18 mouse cellular contexts compared by ENCODE assay signal in genomic region chr15:83071752-83072151, GRCm38 (mm10). TPM values are rescaled to one million over a fixed set of nuclear protein-coding genes. Genes with fewer than 3 reads are reported as not detected.
DNase-seq lines count a peak whose midpoint lies in the region; ATAC-seq and TF ChIP-seq lines count a peak whose summit lies in the region.
"Had no signal": no experiment of that assay in that cellular context is flagged by ENCODE, and none has a peak within 500 bp of the region (broad histone marks: within the 10 kb centered on the region; RNA-seq: fewer than 3 reads in every experiment).

No protein-coding gene starts in this region.

- H3K4me2 ChIP-seq in lung, embryonic 14.5 days = no peak overlapping the region
- H3K4me2 ChIP-seq: embryonic facial prominence, embryonic 12.5 days; heart, embryonic 12.5 days; liver, embryonic 12.5 days; midbrain, embryonic 13.5 days had no signal

- no peaks in the 10 kb centered on the region for H3K36me3 ChIP-seq in heart, adult 2 months (ENCODE audit: control insufficient read depth, insufficient read depth, low read length)
- H3K36me3 ChIP-seq in lung, embryonic 14.5 days (ENCODE audit: insufficient read depth) = no peaks in the 10 kb centered on the region
- no peaks in the 10 kb centered on the region for H3K36me3 ChIP-seq in E14TG2a.4 (ENCODE audit: insufficient read depth, low read length)
- H3K36me3 ChIP-seq in splenic B cell, adult 2 months (ENCODE audit: control insufficient read depth, insufficient read depth, low read length, poor library complexity, severe bottlenecking) = no peaks in the 10 kb centered on the region
- H3K36me3 ChIP-seq: embryonic facial prominence, embryonic 12.5 days; heart, embryonic 12.5 days; hindbrain, embryonic 10.5 days; liver, embryonic 12.5 days; midbrain, embryonic 13.5 days had no signal

- no peak for TF ChIP-seq EP300 in heart, adult 2 months (IDR thresholded peaks at IDR 0.05; ENCODE audit: insufficient read depth, low read depth, low read length)

- no peak overlapping the region for H3K4me3 ChIP-seq in heart, adult 2 months
- no peak overlapping the region for H3K4me3 ChIP-seq in lung, embryonic 14.5 days (ENCODE audit: low read depth, low read length)
- H3K4me3 ChIP-seq in E14TG2a.4 (replicated peaks; ENCODE audit: low read length) = no peak overlapping the region
- H3K4me3 ChIP-seq: embryonic facial prominence, embryonic 12.5 days; heart, embryonic 12.5 days; hindbrain, embryonic 10.5 days; liver, embryonic 12.5 days; midbrain, embryonic 13.5 days had no signal

- no peak for DNase-seq in heart, adult 2 months
- no peak for DNase-seq in heart, postnatal 10 days
- no peak for DNase-seq in lung, embryonic 14.5 days
- no peak for DNase-seq in lung, postnatal 10 days
- DNase-seq in splenic B cell, adult 2 months (ENCODE audit: low read depth, low spot score) = peak; percentile 10
- DNase-seq in cerebellum, adult 11-12 months = no peak
- no peak for DNase-seq in embryo, embryonic 9.5 days (ENCODE audit: extremely low spot score)
- DNase-seq: cerebellum, adult 11 months; cerebellum, postnatal 36 days; kidney, postnatal 10 days; right cerebral cortex, postnatal 14 days had no signal

- H3K27ac ChIP-seq in heart, adult 2 months = no peak overlapping the region
- no peak overlapping the region for H3K27ac ChIP-seq in lung, embryonic 14.5 days (ENCODE audit: low read depth)
- H3K27ac ChIP-seq: embryonic facial prominence, embryonic 12.5 days; hindbrain, embryonic 10.5 days; liver, embryonic 12.5 days; midbrain, embryonic 13.5 days had no signal

- 86% methylated on average over 5 of the region's 5 CpGs for whole genome bisulfite sequencing in heart, adult 2 months
- 82% methylated on average over 5 of the region's 5 CpGs for WGBS in lung, embryonic 14.5 days

- intact Hi-C loops in heart, adult 2 months (cut with DNase I) = no loop called here
- intact Hi-C loops in heart, postnatal 10 days (cut with DNase I) = no loop called here

- TF ChIP-seq CTCF in heart, adult 2 months (IDR thresholded peaks at IDR 0.05) = peak; percentile 19; the same call in 1 of the 2 replicates
- TF ChIP-seq CTCF in lung, embryonic 14.5 days (IDR thresholded peaks at IDR 0.05; ENCODE audit: low read depth) = peak; percentile 57
- TF ChIP-seq CTCF in E14TG2a.4 (conservative IDR thresholded peaks at IDR 0.05; ENCODE audit: low read length) = peak; percentile 98

- no peaks in the 10 kb centered on the region for H3K79me2 ChIP-seq in heart, adult 2 months (replicated peaks; ENCODE audit: control insufficient read depth, insufficient read depth, low read length)

- no peak for TF ChIP-seq POLR2A in heart, adult 2 months (IDR thresholded peaks at IDR 0.05; ENCODE audit: insufficient read depth, low read depth, low read length)

- H3K27me3 ChIP-seq in heart, adult 2 months (ENCODE audit: control insufficient read depth, insufficient read depth, low read length) = no peaks in the 10 kb centered on the region
- no peaks in the 10 kb centered on the region for H3K27me3 ChIP-seq in lung, embryonic 14.5 days (ENCODE audit: insufficient read depth, low read length)
- H3K27me3 ChIP-seq in E14TG2a.4 (ENCODE audit: insufficient read depth, low read length) = no peaks in the 10 kb centered on the region
- H3K27me3 ChIP-seq in splenic B cell, adult 2 months (ENCODE audit: control insufficient read depth, insufficient read depth, low read length, poor library complexity, severe bottlenecking) = no peaks in the 10 kb centered on the region
- H3K27me3 ChIP-seq: embryonic facial prominence, embryonic 12.5 days; Patski had no signal

- H3K9ac ChIP-seq in heart, adult 2 months (ENCODE audit: low read depth, low read length) = no peak overlapping the region
- no peak overlapping the region for H3K9ac ChIP-seq in lung, embryonic 14.5 days
- H3K9ac ChIP-seq: embryonic facial prominence, embryonic 12.5 days; heart, embryonic 12.5 days; liver, embryonic 12.5 days; midbrain, embryonic 13.5 days had no signal

- no peak for ATAC-seq in lung, embryonic 14.5 days (ENCODE audit: insufficient read depth)
- ATAC-seq: liver, embryonic 12.5 days had no signal

- no peaks in the 10 kb centered on the region for H3K9me3 ChIP-seq in lung, embryonic 14.5 days (ENCODE audit: low read depth, low read length)
- H3K9me3 ChIP-seq in E14TG2a.4 (ENCODE audit: low read length) = no peaks in the 10 kb centered on the region; the same call in 1 of the 2 replicates
- H3K9me3 ChIP-seq: embryonic facial prominence, embryonic 12.5 days; heart, embryonic 12.5 days; hindbrain, embryonic 10.5 days; liver, embryonic 12.5 days; midbrain, embryonic 13.5 days had no signal

- peaks cover 1% of the 10 kb centered on the region; the same call in 1 of the 2 replicates for H3K4me1 ChIP-seq in heart, adult 2 months (ENCODE audit: control insufficient read depth, insufficient read depth, low read length)
- no peaks in the 10 kb centered on the region for H3K4me1 ChIP-seq in lung, embryonic 14.5 days (ENCODE audit: insufficient read depth)
- peaks cover 17% of the 10 kb centered on the region; the same call in 1 of the 2 replicates for H3K4me1 ChIP-seq in E14TG2a.4 (replicated peaks; ENCODE audit: low read depth, low read length)
- H3K4me1 ChIP-seq: embryonic facial prominence, embryonic 12.5 days; liver, embryonic 12.5 days; midbrain, embryonic 13.5 days had no signal

RNA-seq across cellular contexts. Expression of gene Serhl, which starts 17.6 kb away (rescaled TPM):
- total RNA-seq in heart, adult 2 months (2021) = 10 to 100 TPM; 36.8 to 41.0 TPM
- polyA plus RNA-seq in heart, adult 2 months (2012; rRNA removed) = 82.7 and 90.2 TPM in 2 replicates
- 10 to 100 TPM; 54.6 to 59.1 TPM for total RNA-seq in heart, postnatal 10 days (2021)
- polyA plus RNA-seq in lung, embryonic 14.5 days (2014; fragmentation: Nextera tagmentation; extraction: Ambion mirVana) = 60.6 and 68.1 TPM in 2 replicates

RNA-seq across cellular contexts. Expression of gene Nfam1, which starts 38.6 kb away (rescaled TPM):
- total RNA-seq in heart, adult 2 months (2021) = 1 to 10 TPM; 2.4 to 2.6 TPM
- polyA plus RNA-seq in heart, adult 2 months (2012; rRNA removed) = 3.1 and 3.9 TPM in 2 replicates
- total RNA-seq in heart, postnatal 10 days (2021) = 1 to 10 TPM; 1.6 to 2.2 TPM
- polyA plus RNA-seq in lung, embryonic 14.5 days (2014; fragmentation: Nextera tagmentation; extraction: Ambion mirVana) = 3.6 and 3.9 TPM in 2 replicates
- polyA plus RNA-seq: Patski had no signal

RNA-seq across cellular contexts. Expression of gene Rrp7a, which starts 50.8 kb away (rescaled TPM):
- 10 to 100 TPM; 39.9 to 40.9 TPM for total RNA-seq in heart, adult 2 months (2021)
- polyA plus RNA-seq in heart, adult 2 months (2012; rRNA removed) = 60.0 and 62.0 TPM in 2 replicates
- total RNA-seq in heart, postnatal 10 days (2021) = 10 to 100 TPM; 37.3 to 46.2 TPM
- 51.0 and 59.3 TPM in 2 replicates for polyA plus RNA-seq in lung, embryonic 14.5 days (2014; fragmentation: Nextera tagmentation; extraction: Ambion mirVana)

Comparison
In these comparisons a context has a peak if more than half of its experiments do, and no peak if none do; other contexts are left out.
1. CTCF ChIP-seq: peak in every context shown above with its lines; median percentile 98 in E14TG2a.4; 57 in lung, embryonic 14.5 days; 19 in heart, adult 2 months.